Mouse (Mus musculus): ENCODE results near the gene Nadsyn1. TPM values are rescaled to one million over a fixed set of nuclear protein-coding genes. Genes with fewer than 3 reads are reported as not detected.
A peak's percentile ranks its signal among the peaks of the same experiment; 100 is the strongest.

Gene Nadsyn1
- polyA plus RNA-seq, 1 experiment from 2014 or later = 7.1 TPM

GRCm38 (mm10) chr7:143752056-143752455, 70.6 kb downstream of the Nadsyn1 start:
- no peak overlapping the region for H3K4me2 ChIP-seq (ENCODE audit: low read length)
- no peak overlapping the region for H3K27ac ChIP-seq (replicated peaks; ENCODE audit: low read depth, low read length)
- H3K27me3 ChIP-seq (ENCODE audit: control insufficient read depth, insufficient read depth, low read length) = peaks cover 13% of the 10 kb centered on the region
- no peak overlapping the region for H3K4me3 ChIP-seq (replicated peaks; ENCODE audit: low read depth, low read length)
- ATAC-seq (ENCODE audit: low FRiP score, low TSS enrichment) (no peak), DNase-seq (no peak)
- H3K36me3 ChIP-seq (ENCODE audit: control insufficient read depth, insufficient read depth, low read length) = no peaks in the 10 kb centered on the region
- WGBS = 74% methylated on average over 4 of the region's 4 CpGs
- no peak overlapping the region for H3K9ac ChIP-seq (replicated peaks; ENCODE audit: low read length)
- peaks cover 9% of the 10 kb centered on the region for H3K4me1 ChIP-seq (ENCODE audit: control insufficient read depth, insufficient read depth, low read length)
- H3K9me3 ChIP-seq (ENCODE audit: control insufficient read depth, low read length) = no peaks in the 10 kb centered on the region

GRCm38 (mm10) chr7:143751380-143751779, 71.3 kb downstream of the Nadsyn1 start:
- no peaks in the 10 kb centered on the region for H3K36me3 ChIP-seq (ENCODE audit: control insufficient read depth, insufficient read depth, low read length)
- H3K9me3 ChIP-seq (ENCODE audit: control insufficient read depth, low read length) = no peaks in the 10 kb centered on the region
- WGBS = 73% methylated on average over 1 of the region's 1 CpGs
- H3K27me3 ChIP-seq (ENCODE audit: control insufficient read depth, insufficient read depth, low read length) = peaks cover 12% of the 10 kb centered on the region
- DNase-seq = no peak
- ATAC-seq (ENCODE audit: low FRiP score, low TSS enrichment) = no peak
- no peak overlapping the region for H3K4me2 ChIP-seq (ENCODE audit: low read length)
- H3K4me3 ChIP-seq (replicated peaks; ENCODE audit: low read depth, low read length) = no peak overlapping the region
- H3K4me1 ChIP-seq (ENCODE audit: control insufficient read depth, insufficient read depth, low read length) = peaks cover 3% of the 10 kb centered on the region
- no peak overlapping the region for H3K9ac ChIP-seq (replicated peaks; ENCODE audit: low read length)
- no peak overlapping the region for H3K27ac ChIP-seq (replicated peaks; ENCODE audit: low read depth, low read length)

GRCm38 (mm10) chr7:143749045-143749444, 73.6 kb downstream of the Nadsyn1 start:
- 68% methylated on average over 3 of the region's 3 CpGs for WGBS
- ATAC-seq (ENCODE audit: low FRiP score, low TSS enrichment) (no peak), DNase-seq (no peak)
- H3K4me2 ChIP-seq (ENCODE audit: low read length) = no peak overlapping the region; the same call in 1 of the 2 replicates
- H3K27me3 ChIP-seq (ENCODE audit: control insufficient read depth, insufficient read depth, low read length) = no peaks in the 10 kb centered on the region
- no peak overlapping the region for H3K4me3 ChIP-seq (replicated peaks; ENCODE audit: low read depth, low read length)
- no peaks in the 10 kb centered on the region for H3K36me3 ChIP-seq (ENCODE audit: control insufficient read depth, insufficient read depth, low read length)
- H3K27ac ChIP-seq (replicated peaks; ENCODE audit: low read depth, low read length) = no peak overlapping the region
- no peaks in the 10 kb centered on the region for H3K9me3 ChIP-seq (ENCODE audit: control insufficient read depth, low read length)
- H3K4me1 ChIP-seq (ENCODE audit: control insufficient read depth, insufficient read depth, low read length) = no peaks in the 10 kb centered on the region; the same call in 1 of the 2 replicates
- H3K9ac ChIP-seq (replicated peaks; ENCODE audit: low read length) = no peak overlapping the region

- ATAC-seq (ENCODE audit: low FRiP score, low TSS enrichment) (peak; percentile 86), DNase-seq (peak; percentile 94)
- Histone ChIP-seq H3K4me1 (ENCODE audit: control insufficient read depth, insufficient read depth, low read length) (no peaks in the 10 kb centered on the region; the same call in 1 of the 2 replicates), H3K27me3 (ENCODE audit: control insufficient read depth, insufficient read depth, low read length) (no peaks in the 10 kb centered on the region), H3K4me3 (replicated peaks; ENCODE audit: low read depth, low read length) (0 out of 2 replicates have a peak overlapping the region, but pooled peaks have one; percentile 5), H3K36me3 (ENCODE audit: control insufficient read depth, insufficient read depth, low read length) (no peaks in the 10 kb centered on the region), H3K4me2 (ENCODE audit: low read length) (peak overlapping the region; percentile 48), H3K9me3 (ENCODE audit: control insufficient read depth, low read length) (no peaks in the 10 kb centered on the region), H3K9ac (replicated peaks; ENCODE audit: low read length) (peak overlapping the region; percentile 39; the same call in 1 of the 2 replicates), H3K27ac (replicated peaks; ENCODE audit: low read depth, low read length) (peak overlapping the region; percentile 52)
- 4% methylated on average over 16 of the region's 16 CpGs for WGBS
Measured at GRCm38 (mm10) chr7:143748041-143748868, 74.4 kb downstream of the Nadsyn1 start.

Small RNA genes lying within 50 kb of the gene (microRNA-seq; reads per million reads assigned to microRNA genes)
- not detected for gene Gm22064

Other genes starting within 250 kb of the Nadsyn1 start
- 53.1 and 64.9 TPM in 2 replicates for gene Cars, start 222.8 kb downstream of the Nadsyn1 start, polyA plus RNA-seq (2014; fragmentation: Nextera tagmentation; extraction: Ambion mirVana)
- 0.09 and 0.21 TPM in 2 replicates for gene Tnfrsf26, start 194.1 kb downstream of the Nadsyn1 start, polyA plus RNA-seq (2014; fragmentation: Nextera tagmentation; extraction: Ambion mirVana)
- 4.3 and 5.5 TPM in 2 replicates for gene Tnfrsf22, start 173.2 kb downstream of the Nadsyn1 start, polyA plus RNA-seq (2014; fragmentation: Nextera tagmentation; extraction: Ambion mirVana)
- gene Tnfrsf23, start 137.0 kb downstream of the Nadsyn1 start, polyA plus RNA-seq (2014; fragmentation: Nextera tagmentation; extraction: Ambion mirVana) = 0.75 and 1.2 TPM in 2 replicates
- 30.1 and 33.2 TPM in 2 replicates for gene Osbpl5, start 65.9 kb downstream of the Nadsyn1 start, polyA plus RNA-seq (2014; fragmentation: Nextera tagmentation; extraction: Ambion mirVana)
- not detected in 2 replicates for gene Mrgprg, start 55.9 kb downstream of the Nadsyn1 start, polyA plus RNA-seq (2014; fragmentation: Nextera tagmentation; extraction: Ambion mirVana)
- 6.9 and 7.2 TPM in 2 replicates for gene Mrgpre, start 38.3 kb downstream of the Nadsyn1 start, polyA plus RNA-seq (2014; fragmentation: Nextera tagmentation; extraction: Ambion mirVana)
- 64.6 and 73.3 TPM in 2 replicates for gene Dhcr7, start 296 bp upstream of the Nadsyn1 start, polyA plus RNA-seq (2014; fragmentation: Nextera tagmentation; extraction: Ambion mirVana)
- not detected in 2 replicates for gene Gm498, start 44.0 kb upstream of the Nadsyn1 start, polyA plus RNA-seq (2014; fragmentation: Nextera tagmentation; extraction: Ambion mirVana)
- 9.1 and 9.4 TPM in 2 replicates for gene Shank2, start 179.1 kb upstream of the Nadsyn1 start, polyA plus RNA-seq (2014; fragmentation: Nextera tagmentation; extraction: Ambion mirVana)